Mouse (Mus musculus) G1E (cell line): Measurements from ENCODE around the gene Ilkap. TPM values are rescaled to one million over a fixed set of nuclear protein-coding genes. Genes with fewer than 3 reads are reported as not detected.

Source experiments
- ATAC-seq: 2 replicates; pipeline ENCODE4 v1.8.0; 2016; ENCODE audit warnings: mild to moderate bottlenecking; ENCODE audit not compliant: insufficient number of reproducible peaks, poor library complexity, low FRiP score, severe bottlenecking; ENCODE audit errors: extremely low read depth
- DNase-seq: peaks from one replicate; pipeline ENCODE4 v3.0.0; 2012; ENCODE audit warnings: low spot score
- H3K27me3 ChIP-seq: 2 replicates; pipeline ENCODE4 v1.6.1; 2012; ENCODE audit warnings: mild to moderate bottlenecking, low read length, inconsistent platforms; ENCODE audit not compliant: insufficient read depth
- H3K36me3 ChIP-seq: replicated peaks from 2 replicates; pipeline ENCODE3; 2012; ENCODE audit warnings: mild to moderate bottlenecking, inconsistent platforms
- H3K4me1 ChIP-seq: 2 replicates; pipeline ENCODE4 v1.6.1; 2012; ENCODE audit warnings: low read depth, low read length, inconsistent platforms, mixed read lengths; ENCODE audit not compliant: insufficient read depth
- H3K4me3 ChIP-seq: 2 replicates; pipeline ENCODE4 v1.5.1; 2012; ENCODE audit warnings: low read depth, mild to moderate bottlenecking, inconsistent platforms, low read length, moderate library complexity, mixed read lengths
- H3K9me3 ChIP-seq: replicated peaks from 2 replicates; pipeline ENCODE4 v1.6.1; 2012; ENCODE audit warnings: inconsistent platforms
- CTCF ChIP-seq: IDR thresholded peaks from 2 replicates; pipeline ENCODE4 v1.5.1; 2012; ENCODE audit warnings: low read depth, low read length, inconsistent platforms, mixed read lengths
- GATA1 ChIP-seq: IDR thresholded peaks from 2 replicates; pipeline ENCODE4 v1.6.1; 2012; ENCODE audit warnings: borderline replicate concordance, low read length, inconsistent platforms, mixed read lengths
- GATA2 ChIP-seq: IDR thresholded peaks from 2 replicates; pipeline ENCODE4 v1.6.1; 2012; ENCODE audit warnings: low read depth, low read length, inconsistent platforms, borderline replicate concordance
- POLR2AphosphoS5 ChIP-seq: IDR thresholded peaks from 2 replicates; pipeline ENCODE4 v1.6.1; 2012; ENCODE audit warnings: low read depth, low read length, inconsistent platforms; ENCODE audit not compliant: insufficient replicate concordance
- TAL1 ChIP-seq: conservative IDR thresholded peaks from 2 replicates; pipeline ENCODE4 v1.6.1; 2012; ENCODE audit warnings: low read depth, low read length, inconsistent platforms, mixed read lengths
- polyA plus RNA-seq: library from polyadenylated mRNA; stranded (reverse); fragments of >175 nt; gene quantifications from 2 replicates; pipeline ENCODE4 v1.2.3, GENCODE M21; 2012
- total RNA-seq, 2 experiments: library from RNA; stranded (forward) in 1 of 2; stranded (reverse) in 1 of 2; fragments of 200-1000 nt in 1 of 2; fragments of >200 nt in 1 of 2; fragmentation: Nextera tagmentation in 1 of 2; gene quantifications; 2 replicates each; pipeline ENCODE4 v1.2.3; 2014 to 2017

Ilkap gene
- total and polyA plus RNA-seq, 3 experiments, result 76.8 to 194 (median 86.6) TPM

DNA sequence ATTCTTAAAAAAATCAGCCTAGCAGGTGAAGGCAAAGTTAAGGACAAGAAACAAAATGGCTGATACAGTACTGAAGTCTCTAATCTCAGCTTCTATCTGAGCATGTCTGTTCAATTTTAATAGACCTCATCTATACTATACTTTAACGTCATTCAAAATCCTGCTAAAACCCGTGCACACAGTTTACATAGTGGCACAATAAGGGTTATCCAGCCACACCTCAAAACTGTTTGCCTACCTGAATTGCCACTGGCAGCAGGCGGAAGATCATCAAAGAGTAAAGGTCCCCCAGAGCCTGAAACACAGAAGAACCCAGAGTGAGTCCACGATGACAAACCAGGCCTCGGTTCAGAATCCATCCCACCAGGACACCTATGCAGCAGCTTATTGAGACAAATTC is 8.2 kb downstream of the Ilkap start:
- Histone ChIP-seq H3K36me3 (peaks cover 95% of the 10 kb centered on the region), H3K4me1 (peaks cover 32% of the 10 kb centered on the region), H3K9me3 (no peaks in the 10 kb centered on the region), H3K4me3 (no peak overlapping the region), H3K27me3 (no peaks in the 10 kb centered on the region)
- TF ChIP-seq CTCF (no peak), GATA2 (no peak)
- no peak for ATAC-seq
- DNase-seq, result no peak

DNA sequence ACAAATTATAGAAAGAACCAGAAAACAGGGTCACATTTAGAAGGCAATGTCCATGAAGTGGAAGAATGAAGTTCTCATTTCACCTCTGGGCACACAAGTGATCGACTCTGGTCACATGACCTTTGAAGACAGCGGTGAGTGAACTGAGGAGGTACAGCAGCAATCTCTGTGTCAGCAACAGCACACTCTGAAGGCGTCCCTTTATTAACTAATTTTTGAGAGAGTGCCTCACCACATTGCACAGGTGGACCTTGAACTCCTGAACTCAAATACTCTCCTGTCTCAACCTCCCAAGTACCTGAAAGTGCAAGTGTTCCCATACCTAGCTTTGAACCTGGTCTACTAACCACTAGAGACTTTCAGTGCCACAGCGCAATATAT is 17.5 kb downstream of the Ilkap start:
- Histone ChIP-seq H3K4me3 (no peak overlapping the region), H3K9me3 (no peaks in the 10 kb centered on the region), H3K27me3 (no peaks in the 10 kb centered on the region), H3K36me3 (peaks cover 96% of the 10 kb centered on the region), H3K4me1 (peaks cover 21% of the 10 kb centered on the region)
- DNase-seq, result no peak
- ATAC-seq, result no peak
- TF ChIP-seq TAL1 (no peak), GATA1 (no peak), CTCF (no peak), POLR2AphosphoS5 (no peak), GATA2 (no peak)

DNA sequence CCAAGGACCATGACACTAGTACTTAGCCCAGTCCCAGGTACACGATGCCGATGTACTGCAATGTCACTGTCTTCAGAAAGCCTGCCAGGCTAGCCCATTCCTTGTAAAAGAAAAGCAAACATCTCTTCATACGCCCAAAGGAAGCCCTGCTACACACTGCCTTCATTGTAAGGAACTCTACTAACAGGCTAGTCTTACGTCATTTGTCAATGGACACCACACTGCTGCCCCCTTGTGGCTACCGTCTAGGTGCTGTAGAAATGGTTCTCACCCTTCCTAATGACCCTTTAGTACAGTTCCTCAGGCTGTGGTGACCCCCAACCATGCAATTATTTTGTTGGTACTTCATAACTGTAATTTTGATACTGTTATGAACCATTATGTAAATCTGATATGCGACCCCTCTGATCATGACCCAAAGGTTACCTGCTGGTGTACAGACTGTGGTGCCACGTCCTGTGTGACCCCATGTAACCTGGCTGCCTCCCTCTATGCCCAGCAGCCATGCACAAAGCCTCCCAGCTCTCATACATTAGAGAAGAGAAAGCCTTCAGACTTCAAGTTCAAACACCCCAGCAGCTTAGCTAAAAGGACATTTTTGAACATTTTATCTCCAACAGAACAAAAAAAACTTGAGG is 18.0 kb downstream of the Ilkap start:
- peaks cover 96% of the 10 kb centered on the region for H3K36me3 ChIP-seq
- no peak overlapping the region for H3K4me3 ChIP-seq
- TF ChIP-seq GATA1, result no peak
- TF ChIP-seq GATA2, result no peak
- peak; percentile 96 for TF ChIP-seq CTCF
- no peak for TF ChIP-seq TAL1
- no peaks in the 10 kb centered on the region for H3K9me3 ChIP-seq
- DNase-seq (peak; percentile 70), ATAC-seq (peak; percentile 73)
- H3K27me3 ChIP-seq, result no peaks in the 10 kb centered on the region
- peaks cover 25% of the 10 kb centered on the region for H3K4me1 ChIP-seq

DNA sequence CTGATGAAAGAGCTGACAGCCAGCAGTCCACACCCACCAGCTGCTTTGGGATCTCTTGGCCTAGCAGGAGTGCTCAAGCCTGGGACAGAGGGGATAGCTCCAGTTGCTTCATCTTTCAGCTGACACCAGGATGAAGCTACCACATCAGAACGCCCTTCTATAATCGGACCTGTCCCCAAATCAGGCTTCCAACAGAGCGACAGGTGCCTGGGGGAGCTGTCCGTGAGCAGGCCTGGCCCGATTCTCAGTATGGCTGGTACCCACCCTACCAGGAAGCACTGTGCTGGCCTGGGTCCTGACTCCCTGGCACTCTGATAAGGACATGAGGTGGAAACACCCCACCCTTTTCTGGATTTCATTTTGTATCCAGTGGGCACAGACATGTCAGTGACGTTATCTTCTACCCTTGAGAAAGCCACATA is 25.2 kb downstream of the Ilkap start:
- ATAC-seq, result no peak
- TF ChIP-seq TAL1 (no peak), GATA2 (no peak), POLR2AphosphoS5 (no peak), CTCF (no peak)
- Histone ChIP-seq H3K9me3 (no peaks in the 10 kb centered on the region), H3K36me3 (peaks cover 100% of the 10 kb centered on the region), H3K4me3 (no peak overlapping the region), H3K27me3 (no peaks in the 10 kb centered on the region), H3K4me1 (peaks cover 45% of the 10 kb centered on the region)
- no peak for DNase-seq

DNA sequence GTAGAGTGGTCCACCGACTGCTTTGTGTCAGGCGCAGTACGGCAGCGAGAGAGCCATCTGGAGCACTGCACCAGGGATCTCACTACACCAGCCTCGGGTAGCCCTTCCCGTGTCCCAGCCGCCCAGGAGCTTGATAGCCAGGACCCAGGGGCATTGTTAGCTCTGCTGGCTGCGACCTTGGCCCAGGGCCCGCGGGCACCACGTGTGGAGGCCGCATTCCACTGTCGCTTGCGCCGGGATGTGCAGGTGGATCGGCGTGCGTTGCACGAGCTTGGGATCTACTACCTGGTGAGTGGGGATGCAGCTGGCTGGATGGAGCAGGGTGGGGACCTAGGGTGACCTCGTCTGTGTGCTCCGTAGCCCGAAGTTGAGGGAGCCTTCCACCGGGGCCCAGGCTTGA is 28.6 kb downstream of the Ilkap start:
- ATAC-seq, result no peak
- DNase-seq, result no peak
- Histone ChIP-seq H3K4me3 (0 out of 2 replicates have a peak overlapping the region, but pooled peaks have one; percentile 2), H3K4me1 (peaks cover 55% of the 10 kb centered on the region), H3K36me3 (peaks cover 73% of the 10 kb centered on the region), H3K27me3 (peaks cover 4% of the 10 kb centered on the region), H3K9me3 (no peaks in the 10 kb centered on the region)
- TF ChIP-seq GATA2 (no peak), POLR2AphosphoS5 (peak; percentile 27; the same call in 1 of the 2 replicates)

DNA sequence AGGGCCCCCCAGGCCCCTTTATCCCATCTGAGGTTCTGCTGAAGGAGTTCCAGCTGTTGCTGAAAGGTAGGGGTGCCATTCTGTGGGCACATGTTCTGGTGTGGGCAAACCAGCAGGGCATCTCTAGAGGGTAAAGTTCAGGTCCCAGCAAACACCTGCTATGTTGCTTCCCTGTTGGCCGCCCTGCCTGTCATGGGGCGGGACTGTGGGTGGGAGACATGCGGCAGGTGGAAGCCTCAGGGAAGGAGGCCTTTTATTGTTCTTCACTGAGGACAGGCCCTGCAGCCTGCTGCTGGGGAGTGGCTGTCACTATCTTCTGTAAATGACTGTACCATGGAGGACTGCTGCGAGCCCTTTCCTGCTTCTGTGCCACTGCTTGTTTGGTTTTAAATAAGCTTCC is 29.2 kb downstream of the Ilkap start:
- peaks cover 66% of the 10 kb centered on the region for H3K36me3 ChIP-seq
- no peaks in the 10 kb centered on the region for H3K9me3 ChIP-seq
- peak; percentile 4 for DNase-seq
- H3K27me3 ChIP-seq, result peaks cover 10% of the 10 kb centered on the region
- H3K4me3 ChIP-seq, result no peak overlapping the region
- TF ChIP-seq TAL1 (no peak), GATA2 (no peak), CTCF (no peak), GATA1 (no peak), POLR2AphosphoS5 (no peak)
- peaks cover 50% of the 10 kb centered on the region for H3K4me1 ChIP-seq
- ATAC-seq, result no peak

DNA sequence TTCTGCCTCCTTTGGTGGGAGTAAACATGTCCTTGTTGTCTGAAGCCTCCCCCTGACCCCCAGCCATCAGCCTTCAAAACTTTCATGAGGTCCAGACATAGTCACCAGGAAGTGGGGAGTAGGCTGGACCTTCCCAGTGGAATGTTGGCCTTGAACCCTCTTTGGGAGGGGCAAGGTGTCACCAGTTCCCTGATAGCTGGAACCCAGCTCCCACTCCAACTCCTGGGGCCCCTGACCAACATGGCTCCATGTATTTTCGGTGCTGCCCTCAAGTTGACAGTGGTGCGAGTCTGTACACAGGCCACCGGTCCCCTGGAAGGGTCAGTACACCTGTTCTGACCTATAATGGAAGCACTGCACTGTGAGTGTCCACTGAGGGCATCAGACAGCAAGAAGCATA is 31.3 kb downstream of the Ilkap start:
- Histone ChIP-seq H3K4me1 (peaks cover 31% of the 10 kb centered on the region), H3K4me3 (peak overlapping the region; percentile 72; the same call in 1 of the 2 replicates), H3K27me3 (peaks cover 22% of the 10 kb centered on the region), H3K36me3 (peaks cover 45% of the 10 kb centered on the region), H3K9me3 (no peaks in the 10 kb centered on the region)
- ATAC-seq, result no peak
- no peak for DNase-seq
- TF ChIP-seq TAL1, result no peak
- no peak for TF ChIP-seq GATA2
- TF ChIP-seq GATA1, result no peak
- TF ChIP-seq CTCF, result no peak
- no peak for TF ChIP-seq POLR2AphosphoS5
